Mouse (Mus musculus) spleen, postnatal 36 days (tissue): ENCODE data around the gene Cdk5r2.

Experiments used
- DNase-seq, 2 experiments: peaks; one replicate each; pipeline ENCODE4 v3.0.0; 2022; ENCODE audit warnings: low spot score in 2 of 2, mixed read lengths in 1 of 2

Cdk5r2 gene

DNA sequence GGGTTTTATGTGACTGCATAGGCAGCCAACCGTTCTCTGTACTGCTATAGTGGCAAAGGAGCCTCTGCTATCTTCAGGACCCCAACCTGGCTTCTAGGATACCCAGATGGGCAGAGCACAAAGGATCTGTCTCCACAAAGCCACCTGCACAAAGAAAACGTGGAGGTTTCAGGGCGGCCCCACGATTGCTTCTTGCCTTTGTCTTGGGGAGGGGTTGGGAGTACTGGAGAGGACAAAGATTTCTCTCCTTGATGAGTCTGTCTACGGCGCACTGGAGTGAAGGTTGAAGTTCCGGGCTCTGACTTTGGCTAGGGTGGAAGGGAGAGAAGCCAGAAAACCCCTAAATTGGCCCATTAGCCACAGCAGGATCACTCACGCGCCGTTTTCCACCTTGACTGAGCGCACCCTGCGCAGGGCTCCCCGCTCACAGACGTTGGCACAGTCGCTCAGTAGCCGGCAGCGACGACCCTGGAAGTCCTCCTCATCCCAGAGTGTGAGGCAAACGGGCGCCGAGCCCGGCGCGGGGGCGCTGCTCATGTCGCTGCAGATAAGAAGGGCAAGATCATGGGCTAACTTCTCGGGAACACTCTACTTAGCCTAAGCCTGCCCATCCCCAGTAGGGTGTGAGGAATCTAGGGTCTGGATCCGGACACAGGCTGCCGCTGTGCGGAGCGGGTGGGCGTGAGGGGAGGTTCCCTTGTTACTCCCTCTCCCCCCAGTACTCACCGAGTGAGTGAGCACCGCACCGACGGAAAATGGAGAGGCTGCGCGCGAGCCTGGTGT is 37.8 kb downstream of the Cdk5r2 start:
- DNase-seq, result no peak

DNA sequence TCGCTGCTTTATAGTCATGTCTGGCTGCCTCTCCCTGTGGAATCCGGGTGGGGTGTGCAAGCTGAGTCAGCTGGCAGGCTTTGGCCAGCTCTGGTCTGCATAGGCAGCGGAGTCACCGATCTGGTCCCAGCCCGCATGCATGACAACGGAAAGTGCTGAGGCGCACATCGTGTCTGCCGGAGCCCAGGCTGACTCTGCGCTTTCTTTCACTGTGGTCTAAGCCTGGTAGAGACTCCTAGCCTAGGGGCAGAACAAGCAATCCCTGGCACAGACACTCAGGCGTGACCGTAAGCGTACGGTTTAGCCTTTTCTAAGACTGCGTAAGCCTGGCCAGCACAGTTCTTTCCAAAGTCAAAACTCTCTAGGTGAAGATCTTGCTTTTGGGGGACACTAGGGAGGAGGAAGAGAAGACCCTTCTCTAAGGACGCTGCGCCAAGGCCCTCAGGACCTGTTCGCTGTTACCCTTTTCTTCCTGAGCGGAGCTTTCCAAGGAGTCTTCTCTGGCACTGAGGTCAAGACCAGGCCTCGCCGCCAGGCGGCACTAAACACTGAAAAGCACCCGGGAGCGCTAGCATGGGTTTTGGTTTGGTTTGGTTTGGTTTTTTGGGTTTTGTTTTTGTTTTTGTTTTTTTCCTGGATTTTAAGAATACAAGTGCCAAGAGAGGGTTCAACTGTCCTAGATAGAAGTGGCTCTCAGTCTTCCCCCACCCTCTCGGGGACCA is 38.6 kb downstream of the Cdk5r2 start, which contains the start of gene Cryba2:
Gene Cryba2, minus strand, starts transcription at position 10 of the 722 bp plus-strand sequence.
- no peak for DNase-seq

DNA sequence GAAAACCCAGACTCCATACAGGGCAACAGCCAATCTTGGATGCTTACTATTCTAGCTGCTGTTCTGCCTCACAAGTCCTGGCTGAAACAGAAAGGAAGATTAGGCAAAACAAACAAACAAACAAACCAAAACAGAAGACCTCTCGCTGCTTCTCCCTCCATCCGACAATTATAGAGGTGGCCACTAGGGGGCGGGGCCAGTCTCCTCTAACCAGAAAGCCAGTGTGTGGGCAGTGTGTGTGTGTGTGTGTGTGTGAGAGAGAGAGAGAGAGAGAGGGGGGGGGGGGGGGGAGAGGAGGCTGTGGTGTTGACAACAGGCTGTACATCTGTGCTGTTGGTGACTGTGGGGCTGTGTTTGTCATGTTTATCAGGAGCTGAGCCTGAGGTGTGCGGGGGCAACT is 40.2 kb downstream of the Cdk5r2 start:
- peak in 1 of 2 experiments; percentile 12 for DNase-seq

DNA sequence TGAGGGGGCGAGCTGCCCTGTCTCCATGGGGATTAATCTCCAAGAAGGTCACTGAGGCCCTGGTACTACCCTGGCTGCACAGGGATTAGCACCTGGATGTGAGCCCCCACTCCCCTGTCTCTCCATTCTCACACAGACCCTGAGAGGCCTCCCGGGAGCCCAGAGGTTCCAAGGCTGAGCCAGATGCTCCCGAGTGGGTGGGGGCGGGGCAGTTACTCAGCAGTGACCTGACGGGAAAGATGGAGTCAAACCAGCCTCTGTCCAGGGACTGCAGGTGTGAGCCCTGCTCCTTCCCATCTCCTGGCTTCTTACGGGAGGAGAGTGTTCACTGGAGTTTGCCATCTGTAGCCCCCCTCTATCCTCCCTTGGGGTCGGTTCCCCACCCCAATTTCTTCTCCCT is 43.2 kb downstream of the Cdk5r2 start:
- DNase-seq, result no peak

DNA sequence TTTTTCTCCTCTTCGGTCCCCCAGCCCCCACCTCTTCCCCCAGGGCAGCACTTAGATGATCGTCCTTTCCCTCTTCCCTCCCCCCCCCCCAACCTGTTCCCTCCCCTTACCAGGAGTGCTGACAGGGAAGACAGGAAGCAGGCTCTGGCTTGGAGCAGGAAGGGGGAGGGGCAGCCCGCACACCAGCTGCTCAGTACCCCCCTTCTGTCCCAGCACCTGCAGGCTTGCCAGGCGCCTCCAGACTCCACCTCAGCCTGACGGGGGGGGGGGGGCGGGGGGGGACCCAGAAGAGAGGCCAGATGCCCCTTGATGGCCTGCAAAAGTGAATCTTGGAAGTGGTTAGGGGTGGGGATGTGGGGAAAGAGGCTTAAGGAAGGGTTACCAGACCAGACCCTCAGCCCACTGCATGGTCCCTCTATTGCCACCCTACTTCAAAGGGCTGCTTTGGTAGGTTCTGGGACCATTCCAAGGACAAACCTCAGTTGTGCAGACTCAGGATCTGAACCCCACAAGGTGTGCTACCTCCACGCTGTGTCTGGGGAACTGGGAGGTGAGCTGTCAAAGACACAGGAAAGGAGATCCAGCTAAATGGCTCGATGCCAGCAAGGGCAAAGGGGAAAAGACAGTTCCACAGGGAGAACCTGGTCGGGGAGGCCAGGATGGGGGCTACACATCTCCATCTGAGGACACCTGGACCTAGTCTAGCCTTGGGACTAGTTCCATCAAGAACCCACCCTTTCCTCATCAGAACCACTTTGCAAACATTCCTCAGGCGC is 44.1 kb downstream of the Cdk5r2 start:
- DNase-seq, result no peak

DNA sequence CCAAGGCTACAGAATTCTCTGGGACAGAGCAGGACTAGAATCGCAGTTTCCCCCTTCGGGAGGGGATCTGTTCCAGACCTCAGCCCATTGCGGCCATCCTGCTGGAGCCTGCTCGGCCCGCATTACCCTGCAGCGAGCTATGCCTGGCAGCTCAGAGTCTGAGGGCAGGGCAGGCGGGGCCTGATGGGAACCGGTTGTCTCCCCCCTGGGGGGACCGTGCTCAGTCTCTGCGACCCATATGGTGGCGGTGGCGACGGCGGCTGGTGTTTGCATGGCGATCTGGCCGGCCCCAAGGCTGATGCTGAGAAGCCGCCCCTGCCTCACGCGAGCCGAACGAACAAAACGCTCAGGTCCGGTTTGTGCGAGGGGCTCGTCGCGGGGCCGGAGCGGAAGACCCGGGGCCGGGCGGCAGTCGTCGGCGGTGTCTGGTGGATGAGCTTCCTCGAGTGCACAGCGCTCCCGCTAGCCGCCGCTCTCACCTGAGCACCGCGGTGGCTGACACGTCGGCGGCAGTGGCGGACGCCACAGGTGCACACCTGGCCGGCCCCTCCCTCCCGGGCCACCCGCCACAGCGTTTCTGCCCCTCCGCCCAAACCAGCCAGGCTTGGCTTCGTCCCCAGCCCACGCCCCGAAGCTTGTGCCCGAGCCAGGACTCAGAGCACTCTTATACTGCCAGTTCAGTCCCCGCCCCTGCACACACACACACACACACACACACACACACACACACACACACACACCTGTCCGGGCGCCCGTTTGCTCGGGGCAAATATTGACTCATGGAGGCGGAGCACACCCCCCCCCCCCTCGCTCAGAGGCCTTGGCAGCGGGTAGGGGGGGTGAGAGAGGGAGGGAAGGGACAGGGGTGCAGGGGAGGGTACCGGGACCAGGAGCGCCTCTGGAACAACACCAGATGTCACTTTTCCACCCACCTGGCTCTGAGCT is 45.9 kb downstream of the Cdk5r2 start:
- no peak for DNase-seq

DNA sequence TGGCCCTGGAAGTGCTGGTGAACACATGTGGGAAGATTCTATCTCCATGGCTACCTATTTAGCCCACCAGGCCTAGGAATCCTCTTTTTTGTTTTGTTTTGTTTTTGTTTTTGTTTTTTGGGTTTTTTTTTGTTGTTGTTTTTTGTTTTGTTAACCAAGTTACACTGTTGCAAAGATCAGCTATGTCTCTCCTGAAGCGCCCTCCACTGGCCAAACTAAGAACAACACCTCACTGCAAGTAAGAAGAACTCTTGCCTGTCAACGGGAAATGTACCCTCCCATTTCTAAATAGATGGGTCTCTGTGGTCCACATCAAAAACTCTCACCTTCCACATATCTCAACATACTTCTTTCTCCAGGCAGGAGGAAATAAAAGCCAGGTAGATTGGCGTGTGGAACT is 47.0 kb downstream of the Cdk5r2 start:
- no peak for DNase-seq

DNA sequence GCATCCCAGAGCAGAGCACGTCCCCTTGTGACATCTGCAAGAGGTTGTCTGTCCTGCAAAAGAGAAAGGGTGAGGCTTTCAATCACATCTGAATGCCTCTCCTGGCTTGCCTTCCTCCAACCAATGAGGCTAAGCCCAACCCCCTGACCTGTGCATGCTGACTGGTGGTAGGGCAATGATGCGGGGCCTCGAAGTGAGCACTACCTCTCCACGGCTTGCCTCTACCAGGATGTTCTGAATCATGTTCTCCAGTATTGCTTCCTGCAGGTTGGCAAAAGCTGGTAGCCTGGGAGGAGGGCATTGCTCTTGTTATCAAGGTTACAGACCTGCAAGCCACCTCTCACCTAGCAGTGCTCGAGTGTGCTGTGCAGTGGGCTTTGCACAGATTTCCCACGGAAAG is 47.5 kb downstream of the Cdk5r2 start:
- no peak for DNase-seq
